Mouse (Mus musculus): ENCODE measurements around the gene Capza1.

DNA sequence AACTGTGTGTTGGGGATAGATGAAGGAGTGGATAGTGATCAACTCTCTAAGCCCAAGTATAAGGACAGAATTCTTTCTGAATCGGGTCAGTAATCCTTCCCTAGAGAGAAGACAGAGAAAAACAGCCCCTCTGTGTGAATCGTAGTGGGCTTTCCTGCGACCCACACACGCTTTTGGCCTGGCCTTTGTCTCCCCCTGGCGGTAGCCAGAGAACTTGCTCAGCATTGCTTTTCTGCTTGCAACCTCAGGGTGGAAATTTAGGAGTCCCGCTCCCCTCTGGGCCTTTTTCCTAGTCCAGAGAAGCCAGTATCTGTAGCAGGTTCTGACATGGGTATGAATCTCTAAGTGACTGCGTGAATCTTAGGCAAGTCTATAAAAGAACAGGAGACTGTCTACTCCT, 84.4 kb downstream of the Capza1 start:
- TF ChIP-seq POLR2A (IDR thresholded peaks at IDR 0.05; ENCODE audit: control insufficient read depth, extremely low read depth, insufficient read depth, low read length, poor library complexity): no peak
- peak; percentile 91; the same call in 1 of the 2 replicates for TF ChIP-seq CTCF (IDR thresholded peaks at IDR 0.05; ENCODE audit: borderline replicate concordance, control insufficient read depth, extremely low read depth, insufficient read depth, low read length, poor library complexity)
